Mouse (Mus musculus) ES-Bruce4 (cell line): ENCODE data around the gene Taf12. TPM values are rescaled to one million over a fixed set of nuclear protein-coding genes. Genes with fewer than 3 reads are reported as not detected.

Source experiments
- H3K27ac ChIP-seq: 2 replicates; pipeline ENCODE4 v1.5.1; 2012; ENCODE audit warnings: low read length, inconsistent platforms; ENCODE audit not compliant: insufficient read depth
- H3K27me3 ChIP-seq: 2 replicates; pipeline ENCODE4 v1.6.1; 2012; ENCODE audit warnings: mild to moderate bottlenecking, low read length, inconsistent platforms; ENCODE audit not compliant: control insufficient read depth, poor library complexity, insufficient read depth, severe bottlenecking
- H3K36me3 ChIP-seq: 2 replicates; pipeline ENCODE4 v1.6.1; 2012; ENCODE audit warnings: inconsistent platforms, mild to moderate bottlenecking, low read length, moderate library complexity; ENCODE audit not compliant: control insufficient read depth, poor library complexity, insufficient read depth, severe bottlenecking
- H3K4me1 ChIP-seq: one replicate; pipeline ENCODE4 v1.8.1; 2011; ENCODE audit warnings: low read length; ENCODE audit not compliant: control insufficient read depth, insufficient read depth
- H3K4me3 ChIP-seq: 2 replicates; pipeline ENCODE4 v1.5.1; 2011; ENCODE audit warnings: low read depth, mild to moderate bottlenecking, low read length
- H3K9ac ChIP-seq: 2 replicates; pipeline ENCODE4 v1.6.1; 2012; ENCODE audit warnings: low read depth, mild to moderate bottlenecking, inconsistent platforms; ENCODE audit not compliant: poor library complexity, severe bottlenecking
- H3K9me3 ChIP-seq: replicated peaks from 2 replicates; pipeline ENCODE4 v1.6.1; 2012; ENCODE audit warnings: mild to moderate bottlenecking, low read length, inconsistent platforms; ENCODE audit not compliant: control insufficient read depth, poor library complexity, insufficient read depth, severe bottlenecking
- CTCF ChIP-seq: IDR thresholded peaks from one replicate; pipeline ENCODE4 v1.8.1; 2011; ENCODE audit warnings: low read depth, low read length
- EP300 ChIP-seq: IDR thresholded peaks from 2 replicates; pipeline ENCODE4 v1.6.1; 2011; ENCODE audit warnings: low read depth, low read length; ENCODE audit not compliant: insufficient read depth
- POLR2A ChIP-seq: IDR thresholded peaks from one replicate; pipeline ENCODE4 v1.8.1; 2011; ENCODE audit warnings: low read length; ENCODE audit not compliant: insufficient read depth
- polyA plus RNA-seq: library from polyadenylated mRNA; stranded (reverse); fragments of >200 nt; gene quantifications from 2 replicates; pipeline ENCODE4 v1.2.4, GENCODE M21; 2011; ENCODE audit warnings: low read depth; ENCODE audit not compliant: missing spikeins, insufficient read depth, insufficient read length

Taf12 gene
- polyA plus RNA-seq, 1 experiment: 34.3 TPM

GRCm38 (mm10) chr4:132256384-132256783 lies 17.8 kb upstream of the Taf12 start:
- TF ChIP-seq POLR2A (no peak), CTCF (no peak), EP300 (no peak)
- no peaks in the 10 kb centered on the region for H3K27me3 ChIP-seq
- H3K9ac ChIP-seq: no peak overlapping the region
- no peak overlapping the region for H3K4me3 ChIP-seq
- peak overlapping the region; percentile 42; the same call in 1 of the 2 replicates for H3K27ac ChIP-seq
- no peaks in the 10 kb centered on the region for H3K9me3 ChIP-seq
- peaks cover 3% of the 10 kb centered on the region; the same call in 1 of the 2 replicates for H3K36me3 ChIP-seq
- H3K4me1 ChIP-seq: peaks cover 5% of the 10 kb centered on the region

- no peak for TF ChIP-seq CTCF
- TF ChIP-seq POLR2A: no peak
- TF ChIP-seq EP300: no peak
- Histone ChIP-seq H3K4me3 (no peak overlapping the region), H3K27ac (no peak overlapping the region), H3K9me3 (no peaks in the 10 kb centered on the region), H3K27me3 (no peaks in the 10 kb centered on the region), H3K36me3 (no peaks in the 10 kb centered on the region), H3K9ac (peak overlapping the region; percentile 100; the same call in 1 of the 2 replicates), H3K4me1 (peaks cover 4% of the 10 kb centered on the region)
Measured at GRCm38 (mm10) chr4:132259248-132259647, 14.9 kb upstream of the Taf12 start.

- TF ChIP-seq POLR2A (no peak), CTCF (no peak)
- Histone ChIP-seq H3K4me1 (peaks cover 4% of the 10 kb centered on the region), H3K36me3 (no peaks in the 10 kb centered on the region), H3K27me3 (no peaks in the 10 kb centered on the region), H3K9me3 (no peaks in the 10 kb centered on the region), H3K4me3 (peak overlapping the region; percentile 99), H3K9ac (peak overlapping the region; percentile 100), H3K27ac (peak overlapping the region; percentile 85)
Measured at GRCm38 (mm10) chr4:132260404-132261379, 13.5 kb upstream of the Taf12 start.

- Histone ChIP-seq H3K27me3 (no peaks in the 10 kb centered on the region), H3K4me1 (peaks cover under 1% of the 10 kb centered on the region), H3K36me3 (no peaks in the 10 kb centered on the region), H3K4me3 (peak within 1 kb of the TSS; percentile 99), H3K27ac (peak within 1 kb of the TSS; percentile 89), H3K9ac (peak within 1 kb of the TSS; percentile 100), H3K9me3 (no peaks in the 10 kb centered on the region)
- TF ChIP-seq CTCF (no peak), EP300 (no peak), POLR2A (no peak)
Measured at GRCm38 (mm10) chr4:132261514-132262357, 12.4 kb upstream of the Taf12 start, which contains the start of gene Gmeb1. Gene Gmeb1 (minus strand): TSS chr4:132261602.

- Histone ChIP-seq H3K27ac (peak overlapping the region; percentile 89), H3K9me3 (no peaks in the 10 kb centered on the region), H3K9ac (peak overlapping the region; percentile 100), H3K36me3 (no peaks in the 10 kb centered on the region), H3K4me3 (no peak overlapping the region), H3K27me3 (no peaks in the 10 kb centered on the region), H3K4me1 (no peaks in the 10 kb centered on the region)
- TF ChIP-seq CTCF: no peak
- TF ChIP-seq POLR2A: no peak
- no peak for TF ChIP-seq EP300
Measured at GRCm38 (mm10) chr4:132262358-132262616, 11.9 kb upstream of the Taf12 start.

- Histone ChIP-seq H3K27me3 (no peaks in the 10 kb centered on the region), H3K9ac (no peak overlapping the region), H3K27ac (no peak overlapping the region), H3K4me3 (no peak overlapping the region), H3K4me1 (no peaks in the 10 kb centered on the region), H3K36me3 (no peaks in the 10 kb centered on the region), H3K9me3 (no peaks in the 10 kb centered on the region)
- TF ChIP-seq EP300 (no peak), POLR2A (no peak), CTCF (no peak)
Measured at GRCm38 (mm10) chr4:132263313-132263712, 10.9 kb upstream of the Taf12 start.
